In genomic region chr8:11421105-11421504, GRCm38 (mm10) we compare ENCODE assay signal across 9 mouse cellular contexts. TPM values are rescaled to one million over a fixed set of nuclear protein-coding genes. Genes with fewer than 3 reads are reported as not detected.
DNase-seq lines count a peak whose midpoint lies in the region; ATAC-seq and TF ChIP-seq lines count a peak whose summit lies in the region.
"Had no signal": no experiment of that assay in that cellular context is flagged by ENCODE, and none has a peak within 500 bp of the region (broad histone marks: within the 10 kb centered on the region; RNA-seq: fewer than 3 reads in every experiment).

No protein-coding gene starts in this region.

- intact Hi-C loops in left cerebral cortex, adult 2 months (cut with DNase I): loop anchor here (1.0 kb wide), 1 partner anchor 168 kb away; no protein-coding TSS in a partner anchor
- intact Hi-C loops in left cerebral cortex, postnatal 36 days (cut with DNase I): loop anchor here (2.0 kb wide), 1 partner anchor 168 kb away; no protein-coding TSS in a partner anchor

- no peak overlapping the region for H3K4me3 ChIP-seq in left cerebral cortex, adult 2 months
- no peak overlapping the region for H3K4me3 ChIP-seq in liver, postnatal 0 days (ENCODE audit: low read depth, low read length)
- H3K4me3 ChIP-seq: megakaryocyte, embryonic 14.5 days had no signal

- no peak for ATAC-seq in liver, postnatal 0 days

- H3K27ac ChIP-seq in left cerebral cortex, adult 2 months: no peak overlapping the region
- no peak overlapping the region for H3K27ac ChIP-seq in liver, postnatal 0 days (ENCODE audit: low read depth)

- WGBS in liver, postnatal 0 days (ENCODE audit: insufficient replicate concordance): 54% methylated on average over 14 of the region's 14 CpGs

- TF ChIP-seq EP300 in liver, postnatal 0 days (IDR thresholded peaks at IDR 0.05; ENCODE audit: low read depth): no peak

- peak; percentile 45 to 78 for DNase-seq in adrenal gland, adult (ENCODE audit: inconsistent age in 2 of 2, low spot score in 1 of 2)
- no peak for DNase-seq in adrenal gland, adult 8-10 months
- peak; percentile 59 to 67 for DNase-seq in left cerebral cortex, adult 2 months (ENCODE audit: extremely low spot score in 1 of 2, low spot score in 2 of 2)
- DNase-seq in left cerebral cortex, postnatal 36 days (ENCODE audit: low spot score in 2 of 2): no peak
- peak; percentile 78 for DNase-seq in ZHBTc4 (ENCODE audit: low read depth, low spot score)
- DNase-seq in embryo, embryonic 11 days: peak; percentile 67
- DNase-seq in liver, postnatal 0 days: peak; percentile 65
- DNase-seq in testis, postnatal 10 days (ENCODE audit: low spot score): peak; percentile 86

- no peak overlapping the region for H3K4me2 ChIP-seq in liver, postnatal 0 days (ENCODE audit: low read depth, low read length)

- H3K4me1 ChIP-seq in liver, postnatal 0 days (ENCODE audit: insufficient read depth): no peaks in the 10 kb centered on the region
- H3K4me1 ChIP-seq: megakaryocyte, embryonic 14.5 days had no signal

- H3K27me3 ChIP-seq in liver, postnatal 0 days (ENCODE audit: insufficient read depth, low read length): no peaks in the 10 kb centered on the region

- peak; percentile 73 for TF ChIP-seq CTCF in left cerebral cortex, adult 2 months (IDR thresholded peaks at IDR 0.05)
- peak; percentile 75 for TF ChIP-seq CTCF in liver, postnatal 0 days (IDR thresholded peaks at IDR 0.05; ENCODE audit: low read depth)

- H3K9me3 ChIP-seq in liver, postnatal 0 days (ENCODE audit: low read length): no peaks in the 10 kb centered on the region
- H3K9me3 ChIP-seq: megakaryocyte, embryonic 14.5 days had no signal

- no peak overlapping the region for H3K9ac ChIP-seq in liver, postnatal 0 days (replicated peaks)

- H3K36me3 ChIP-seq in liver, postnatal 0 days (replicated peaks; ENCODE audit: insufficient read depth, low read length): no peaks in the 10 kb centered on the region; the same call in 1 of the 2 replicates

RNA-seq across cellular contexts. Expression of gene Rab20, which starts 57.4 kb away (rescaled TPM):
- total RNA-seq in adrenal gland, adult 8-10 months (2022): 10 to 100 TPM in 2 of 4 experiments, 1 to 10 TPM in 2; 9.2 to 14.0 (median 10.8) TPM
- total RNA-seq in left cerebral cortex, adult 2 months (2021): under 1 TPM in 1 of 2 experiments, not detected in 1; 0.25 TPM
- total RNA-seq in left cerebral cortex, postnatal 36 days (2021): under 1 TPM in 1 of 2 experiments, not detected in 1; 0.30 TPM
- polyA plus RNA-seq in liver, postnatal 0 days (2015; fragmentation: Nextera tagmentation; extraction: Ambion mirVana): 10.7 and 11.1 TPM in 2 replicates

Comparison
In these comparisons a context has a peak if more than half of its experiments do, and no peak if none do; other contexts are left out.
1. DNase-seq: peak in adrenal gland, adult (2 of 2), left cerebral cortex, adult 2 months (2 of 2), ZHBTc4 (single experiment), embryo, embryonic 11 days (single experiment), liver, postnatal 0 days (single experiment) and testis, postnatal 10 days (single experiment); none in adrenal gland, adult 8-10 months (single experiment) and left cerebral cortex, postnatal 36 days (0 of 2).
2. RNA of gene Rab20, which starts 57.4 kb away (total RNA-seq): 9.2 to 14.0 TPM in adrenal gland, adult 8-10 months; 0.30 TPM in left cerebral cortex, postnatal 36 days and 0.25 TPM in left cerebral cortex, adult 2 months; every median in the first group is over 4 times any median in the second.